Mouse (Mus musculus): ENCODE measurements around the gene Kcnk13. TPM values are rescaled to one million over a fixed set of nuclear protein-coding genes. Genes with fewer than 3 reads are reported as not detected.

Gene Kcnk13
- polyA plus RNA-seq, 1 experiment from 2014 or later: 0.42 TPM

DNA sequence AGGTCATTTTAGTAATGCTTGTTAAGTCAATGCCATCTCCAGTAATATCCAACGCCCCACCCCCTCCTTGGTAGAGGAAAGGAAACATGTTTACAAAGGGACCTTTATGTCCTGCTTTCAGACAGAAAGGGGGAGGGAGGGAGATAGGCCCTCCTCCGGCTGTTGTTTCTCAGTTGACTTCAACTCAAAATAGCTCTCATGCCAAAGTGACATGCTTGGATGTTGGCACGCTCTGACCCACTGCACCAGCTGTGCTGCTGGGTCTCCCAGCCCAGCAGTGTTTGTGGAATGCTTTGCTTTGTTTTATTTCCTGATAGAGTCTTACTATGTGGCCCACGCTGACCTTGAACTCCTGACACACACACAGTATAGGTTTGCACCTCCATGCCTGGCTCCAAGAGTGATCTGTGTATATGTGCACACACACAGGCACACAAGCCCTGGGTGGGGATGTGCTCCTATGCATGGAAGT, 108.9 kb downstream of the Kcnk13 start:
- 53% methylated on average over 4 of the region's 4 CpGs for whole genome bisulfite sequencing
- no peak for ATAC-seq (ENCODE audit: low FRiP score)
- no peak overlapping the region for H3K4me2 ChIP-seq
- no peak overlapping the region for H3K9ac ChIP-seq
- no peak overlapping the region for H3K27ac ChIP-seq
- no peak overlapping the region for H3K4me3 ChIP-seq (replicated peaks)
- no peaks in the 10 kb centered on the region for H3K27me3 ChIP-seq
- H3K4me1 ChIP-seq: 0 out of 2 replicates have a peak, but pooled peaks cover 6% of the 10 kb centered on the region
- H3K36me3 ChIP-seq (replicated peaks): no peaks in the 10 kb centered on the region
- no peaks in the 10 kb centered on the region for H3K9me3 ChIP-seq

DNA sequence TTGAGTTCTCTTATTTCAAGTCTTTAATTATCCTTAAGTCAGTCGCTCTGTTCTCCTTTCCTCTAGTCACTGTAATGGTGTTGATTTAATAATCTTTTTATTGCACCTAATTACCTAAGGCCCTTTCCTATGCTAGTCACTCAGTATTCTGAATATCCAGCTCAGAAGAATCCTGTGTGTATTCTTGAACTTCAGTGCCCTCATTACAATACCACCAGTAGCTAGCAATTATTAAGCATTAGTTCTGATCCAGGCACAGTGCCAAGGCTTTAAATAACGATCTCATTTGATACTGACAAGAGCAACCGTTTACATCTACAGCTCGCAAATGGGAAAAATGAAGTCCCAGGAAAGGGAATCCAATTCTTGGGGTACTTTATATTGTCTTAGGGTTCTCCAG, 111.4 kb downstream of the Kcnk13 start:
- 49% methylated on average over 4 of the region's 4 CpGs for WGBS
- Histone ChIP-seq H3K9ac (no peak overlapping the region), H3K4me3 (replicated peaks) (no peak overlapping the region), H3K27ac (no peak overlapping the region), H3K4me2 (no peak overlapping the region), H3K4me1 (0 out of 2 replicates have a peak, but pooled peaks cover 6% of the 10 kb centered on the region), H3K36me3 (replicated peaks) (no peaks in the 10 kb centered on the region), H3K27me3 (no peaks in the 10 kb centered on the region), H3K9me3 (no peaks in the 10 kb centered on the region)
- ATAC-seq (ENCODE audit: low FRiP score): no peak

DNA sequence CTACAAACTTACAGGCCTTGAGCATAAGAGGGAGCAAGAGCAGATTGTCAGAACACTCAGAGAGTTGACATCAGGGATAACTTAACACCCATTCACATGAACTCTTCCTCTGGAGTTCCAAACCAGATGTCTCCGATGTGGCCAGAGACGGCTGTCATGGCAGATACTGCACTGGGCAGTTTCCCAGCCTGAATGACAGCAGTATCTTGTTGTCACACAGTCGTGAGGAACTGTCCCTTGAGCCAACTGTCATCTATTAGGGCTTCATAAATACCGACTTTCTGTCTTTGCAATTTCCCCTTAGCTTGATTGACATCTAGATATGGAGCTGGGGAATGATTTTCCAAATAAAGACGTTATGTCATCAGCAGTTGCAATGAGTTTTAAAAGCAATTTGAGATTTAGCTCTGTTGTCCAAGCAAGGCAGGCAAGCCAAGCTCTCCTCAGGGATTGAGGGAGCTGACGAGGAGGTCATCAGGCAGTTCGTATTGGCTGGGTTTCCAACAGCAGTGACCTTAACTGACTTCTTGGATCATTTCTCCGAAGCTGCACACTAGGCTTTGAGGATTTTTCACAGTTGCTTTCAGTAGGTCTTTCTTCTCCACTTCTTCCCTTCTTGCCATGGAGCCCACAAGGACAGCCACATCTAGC, 115.5 kb downstream of the Kcnk13 start:
- H3K27me3 ChIP-seq: no peaks in the 10 kb centered on the region
- WGBS: 88% methylated on average over 8 of the region's 8 CpGs
- no peak overlapping the region for H3K9ac ChIP-seq
- no peak overlapping the region for H3K4me3 ChIP-seq (replicated peaks)
- ATAC-seq (ENCODE audit: low FRiP score): no peak
- no peaks in the 10 kb centered on the region for H3K9me3 ChIP-seq
- H3K4me2 ChIP-seq: no peak overlapping the region
- no peak overlapping the region for H3K27ac ChIP-seq
- peaks cover 5% of the 10 kb centered on the region; the same call in 1 of the 2 replicates for H3K4me1 ChIP-seq
- H3K36me3 ChIP-seq (replicated peaks): no peaks in the 10 kb centered on the region

DNA sequence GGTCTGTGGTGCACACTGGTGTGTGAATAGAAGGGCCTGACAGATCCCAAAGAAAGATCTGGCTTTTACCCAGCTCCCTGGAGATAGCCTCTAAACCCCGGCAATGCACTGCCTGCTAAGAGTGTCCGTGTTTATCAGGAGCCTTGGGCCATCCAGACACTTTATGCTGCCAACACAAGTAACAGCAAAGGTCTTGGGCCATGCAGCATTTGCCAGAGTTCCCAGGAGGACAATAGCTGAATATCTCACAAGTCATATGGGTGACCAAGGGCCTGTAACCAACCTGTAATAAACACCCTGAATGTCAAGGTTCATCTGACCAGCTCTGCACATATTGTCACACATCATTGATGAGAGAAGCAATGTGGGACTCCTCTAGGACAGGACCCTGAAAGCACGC, 123.7 kb downstream of the Kcnk13 start:
- H3K4me1 ChIP-seq: peaks cover 5% of the 10 kb centered on the region; the same call in 1 of the 2 replicates
- H3K27me3 ChIP-seq: no peaks in the 10 kb centered on the region
- no peak overlapping the region for H3K27ac ChIP-seq
- H3K9ac ChIP-seq: no peak overlapping the region
- H3K36me3 ChIP-seq (replicated peaks): no peaks in the 10 kb centered on the region
- 94% methylated on average over 3 of the region's 3 CpGs for WGBS
- H3K4me2 ChIP-seq: no peak overlapping the region
- no peak overlapping the region for H3K4me3 ChIP-seq (replicated peaks)
- no peaks in the 10 kb centered on the region for H3K9me3 ChIP-seq
- no peak for ATAC-seq (ENCODE audit: low FRiP score)

DNA sequence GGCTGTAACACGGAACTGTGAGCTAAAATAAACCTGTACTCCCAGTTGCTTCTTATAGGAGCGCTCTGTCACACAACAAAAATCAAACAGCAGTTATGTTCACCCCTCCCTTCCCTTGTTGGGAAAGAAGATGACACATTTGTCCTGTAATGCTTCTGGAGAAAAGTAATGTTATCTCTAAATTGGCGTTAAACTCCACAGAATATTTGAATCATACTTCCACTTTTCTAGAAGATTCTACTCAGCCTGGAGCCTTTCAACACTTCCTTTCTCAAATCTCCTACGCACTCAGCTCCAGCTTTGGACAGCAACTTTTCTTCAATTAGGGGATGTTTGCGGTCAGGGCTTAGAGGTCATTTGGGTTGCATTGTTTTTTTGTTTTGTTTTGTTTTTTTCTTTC, 125.0 kb downstream of the Kcnk13 start:
- no peaks in the 10 kb centered on the region for H3K27me3 ChIP-seq
- no peak overlapping the region for H3K4me2 ChIP-seq
- ATAC-seq (ENCODE audit: low FRiP score): no peak
- H3K4me3 ChIP-seq (replicated peaks): no peak overlapping the region
- no peaks in the 10 kb centered on the region for H3K4me1 ChIP-seq
- no peak overlapping the region for H3K27ac ChIP-seq
- H3K9me3 ChIP-seq: no peaks in the 10 kb centered on the region
- WGBS: 89% methylated on average over 5 of the region's 5 CpGs
- no peak overlapping the region for H3K9ac ChIP-seq
- no peaks in the 10 kb centered on the region for H3K36me3 ChIP-seq (replicated peaks)

DNA sequence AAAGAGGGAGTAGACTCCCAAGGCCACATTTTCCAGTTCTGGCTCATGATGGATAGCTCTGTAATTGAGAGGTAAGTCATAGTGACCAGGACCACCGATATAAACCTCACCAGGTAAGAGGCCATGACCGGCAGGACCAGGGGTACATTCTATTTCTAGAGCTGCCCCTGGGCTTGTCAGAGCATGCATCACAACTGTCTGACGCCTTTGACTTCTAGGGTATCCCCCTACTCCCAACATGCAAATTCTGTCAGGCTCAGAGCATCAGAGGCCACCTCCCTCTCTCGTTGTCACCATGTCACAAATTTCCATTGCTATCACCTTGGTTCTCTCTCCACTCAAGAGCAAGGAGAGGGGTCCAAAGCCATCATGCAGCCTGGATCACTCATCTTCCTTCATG, 126.5 kb downstream of the Kcnk13 start:
- H3K9me3 ChIP-seq: no peaks in the 10 kb centered on the region
- no peak overlapping the region for H3K4me2 ChIP-seq
- H3K27ac ChIP-seq: no peak overlapping the region
- H3K36me3 ChIP-seq (replicated peaks): no peaks in the 10 kb centered on the region
- no peak overlapping the region for H3K9ac ChIP-seq
- ATAC-seq (ENCODE audit: low FRiP score): no peak
- WGBS: 94% methylated on average over 4 of the region's 4 CpGs
- no peak overlapping the region for H3K4me3 ChIP-seq (replicated peaks)
- no peaks in the 10 kb centered on the region for H3K4me1 ChIP-seq
- H3K27me3 ChIP-seq: no peaks in the 10 kb centered on the region

DNA sequence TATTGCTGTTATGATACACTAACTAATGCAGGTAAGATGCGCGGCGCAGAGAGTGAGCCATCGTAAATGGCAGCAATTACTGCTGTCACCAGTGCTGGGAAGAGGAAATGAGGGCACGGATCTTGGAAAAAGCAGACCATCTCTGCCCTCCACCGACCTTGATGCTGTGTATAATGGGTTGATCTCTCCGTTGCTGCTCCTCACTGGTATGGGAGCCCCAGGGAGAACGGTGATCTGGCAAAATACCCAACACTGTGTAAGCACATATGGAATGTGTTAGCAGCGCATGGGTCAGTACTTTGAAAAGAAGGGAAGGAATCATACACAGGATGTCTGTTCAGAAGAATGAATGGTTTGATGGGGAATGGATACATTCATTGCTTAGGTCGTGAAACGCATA, 128.7 kb downstream of the Kcnk13 start:
- Histone ChIP-seq H3K4me2 (no peak overlapping the region), H3K27me3 (no peaks in the 10 kb centered on the region), H3K27ac (no peak overlapping the region), H3K9ac (no peak overlapping the region), H3K9me3 (no peaks in the 10 kb centered on the region), H3K4me3 (replicated peaks) (no peak overlapping the region), H3K4me1 (no peaks in the 10 kb centered on the region), H3K36me3 (replicated peaks) (no peaks in the 10 kb centered on the region)
- WGBS: 85% methylated on average over 11 of the region's 11 CpGs
- ATAC-seq (ENCODE audit: low FRiP score): no peak

DNA sequence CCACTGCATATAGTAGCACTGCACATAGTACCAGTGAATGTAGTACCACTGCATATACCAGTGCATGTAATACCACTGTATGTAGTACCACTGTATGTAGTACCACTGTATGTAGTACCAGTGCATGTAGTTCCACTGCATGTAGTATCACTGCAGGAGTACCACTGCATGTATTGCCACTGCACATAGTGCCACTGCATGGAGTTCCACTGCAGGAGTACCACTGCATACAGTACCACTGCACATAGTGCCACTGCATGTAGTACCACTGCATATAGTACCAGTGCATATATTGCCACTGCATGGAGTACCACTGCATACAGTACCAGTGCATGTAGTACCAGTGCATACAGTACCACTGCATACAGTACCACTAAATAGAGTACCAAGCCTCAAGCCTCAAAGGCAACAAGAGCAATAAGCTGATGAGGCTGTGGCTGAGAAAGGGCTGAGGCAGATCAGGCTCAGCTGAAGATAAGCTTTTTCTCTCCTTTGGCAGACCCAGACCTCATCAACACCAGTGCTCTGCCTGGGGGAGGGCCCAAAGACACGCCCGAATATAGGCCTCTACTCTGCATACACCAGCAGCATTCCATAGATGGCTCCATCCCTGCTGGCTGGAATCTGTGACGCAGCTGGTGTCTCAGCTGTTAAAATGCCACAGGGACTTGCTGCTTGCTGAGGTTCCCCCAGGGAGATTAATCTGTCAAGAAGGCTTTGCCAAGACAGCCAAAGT, 135.8 kb downstream of the Kcnk13 start:
- Histone ChIP-seq H3K27me3 (no peaks in the 10 kb centered on the region), H3K4me2 (no peak overlapping the region), H3K4me1 (no peaks in the 10 kb centered on the region; the same call in 1 of the 2 replicates), H3K27ac (no peak overlapping the region), H3K9me3 (no peaks in the 10 kb centered on the region), H3K36me3 (replicated peaks) (no peaks in the 10 kb centered on the region), H3K9ac (no peak overlapping the region), H3K4me3 (replicated peaks) (no peak overlapping the region)
- ATAC-seq (ENCODE audit: low FRiP score): 0 out of 2 replicates have a peak, but pooled peaks have one; percentile 57
- WGBS: 73% methylated on average over 3 of the region's 3 CpGs

DNA sequence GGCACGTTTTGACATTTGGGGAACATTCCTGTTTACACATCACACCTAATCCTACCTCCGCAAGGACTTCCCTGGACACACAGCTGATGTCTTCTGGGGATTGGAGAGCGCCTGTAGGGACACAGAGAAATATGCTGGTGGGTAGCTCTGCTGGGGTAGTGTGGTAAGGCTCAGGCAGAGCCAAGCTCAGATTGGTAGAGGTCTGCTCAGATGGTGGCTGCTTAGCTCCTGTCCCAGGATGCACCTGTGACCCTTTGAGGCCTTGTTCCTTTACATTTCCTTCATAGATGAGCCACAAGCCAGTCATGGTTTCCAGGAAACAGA, 136.4 kb downstream of the Kcnk13 start:
- Histone ChIP-seq H3K27ac (no peak overlapping the region), H3K9ac (no peak overlapping the region), H3K9me3 (no peaks in the 10 kb centered on the region), H3K4me2 (no peak overlapping the region), H3K4me3 (replicated peaks) (no peak overlapping the region), H3K27me3 (no peaks in the 10 kb centered on the region), H3K4me1 (no peaks in the 10 kb centered on the region; the same call in 1 of the 2 replicates), H3K36me3 (replicated peaks) (no peaks in the 10 kb centered on the region)
- WGBS: 67% methylated on average over 3 of the region's 3 CpGs
- no peak for ATAC-seq (ENCODE audit: low FRiP score)

DNA sequence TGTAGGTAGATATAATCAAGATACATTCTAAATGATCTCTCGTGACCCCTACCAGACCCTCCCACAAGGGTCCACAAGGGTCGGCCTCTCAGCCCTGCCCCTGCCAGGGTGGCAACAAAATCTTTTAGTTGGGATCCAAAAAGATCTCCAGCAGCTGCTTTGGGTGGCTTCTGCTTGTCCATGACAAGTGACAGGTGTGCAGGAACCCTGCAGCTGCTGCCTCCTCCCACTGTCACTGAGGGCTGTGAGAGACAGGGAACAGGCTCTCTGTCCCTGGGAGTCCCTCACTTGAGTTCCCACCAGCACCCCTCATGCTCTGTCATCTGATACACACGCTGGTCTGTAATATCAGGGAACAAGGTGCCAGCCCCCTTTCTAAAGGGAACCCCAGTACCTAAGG, 137.4 kb downstream of the Kcnk13 start:
- Histone ChIP-seq H3K27me3 (no peaks in the 10 kb centered on the region), H3K4me1 (no peaks in the 10 kb centered on the region; the same call in 1 of the 2 replicates), H3K4me3 (replicated peaks) (no peak overlapping the region), H3K27ac (no peak overlapping the region), H3K4me2 (no peak overlapping the region), H3K9me3 (no peaks in the 10 kb centered on the region), H3K36me3 (replicated peaks) (no peaks in the 10 kb centered on the region), H3K9ac (no peak overlapping the region)
- no peak for ATAC-seq (ENCODE audit: low FRiP score)
- WGBS: 83% methylated on average over 3 of the region's 3 CpGs

DNA sequence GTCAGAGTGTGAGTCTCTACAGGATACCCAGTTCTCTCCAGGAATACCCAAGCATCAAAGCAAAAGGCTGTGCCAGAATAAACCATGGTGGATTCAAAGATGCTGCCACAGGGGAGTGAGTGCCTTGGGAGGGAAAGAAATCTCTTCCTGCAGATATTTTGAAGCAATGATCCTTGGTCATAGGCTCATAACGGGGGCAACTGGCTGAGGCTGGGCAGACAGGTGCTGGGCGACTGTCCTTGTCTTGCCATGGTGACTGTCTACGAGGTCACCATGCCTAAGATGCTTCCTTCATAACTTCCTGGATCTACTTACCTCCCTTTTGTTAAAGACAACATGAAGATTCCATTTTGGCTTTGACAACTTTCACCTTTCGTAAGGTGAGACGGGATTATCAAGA, 140.2 kb downstream of the Kcnk13 start:
- WGBS: 88% methylated on average over 5 of the region's 5 CpGs

DNA sequence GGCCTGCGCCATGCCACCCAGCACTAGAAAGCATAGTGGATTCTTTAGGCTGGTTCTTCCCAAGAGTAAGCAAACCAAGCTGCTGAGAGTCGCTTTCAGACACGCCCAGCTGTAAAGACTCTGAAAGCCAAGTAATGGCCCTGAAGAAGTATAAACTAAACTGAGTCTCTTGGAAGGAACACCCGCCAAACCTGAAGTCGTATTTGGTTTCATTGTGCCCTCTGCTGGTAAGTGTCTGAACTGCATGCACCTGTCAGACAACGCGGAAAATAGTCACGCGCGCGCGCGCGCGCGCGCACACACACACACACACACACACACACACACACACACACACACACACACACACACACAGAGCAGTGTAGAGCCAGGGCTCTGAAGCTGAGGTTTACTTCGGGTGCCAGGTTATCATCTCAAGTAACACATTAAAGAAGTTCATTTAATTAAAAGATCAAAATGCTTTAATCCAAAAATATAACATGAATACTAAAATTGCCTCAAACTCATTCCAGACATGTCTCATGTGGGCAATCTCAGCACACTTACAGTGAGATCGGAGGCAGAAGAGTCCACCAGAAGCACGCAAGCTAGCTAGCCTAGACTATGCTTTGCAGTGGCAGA, 142.1 kb downstream of the Kcnk13 start:
- WGBS: 16% methylated on average over 16 of the region's 20 CpGs
- no peak overlapping the region for H3K27ac ChIP-seq

More for the DNA sequence above, 140.2 kb downstream of the Kcnk13 start:
- H3K27ac ChIP-seq: no peak overlapping the region
- no peaks in the 10 kb centered on the region for H3K36me3 ChIP-seq (replicated peaks)
- no peak overlapping the region for H3K4me3 ChIP-seq (replicated peaks)
- no peaks in the 10 kb centered on the region for H3K27me3 ChIP-seq
- ATAC-seq (ENCODE audit: low FRiP score): no peak
- no peaks in the 10 kb centered on the region for H3K9me3 ChIP-seq
- H3K4me2 ChIP-seq: no peak overlapping the region
- H3K9ac ChIP-seq: no peak overlapping the region
- H3K4me1 ChIP-seq: peaks cover 3% of the 10 kb centered on the region; the same call in 1 of the 2 replicates

More for the DNA sequence above, 142.1 kb downstream of the Kcnk13 start:
- no peak for ATAC-seq (ENCODE audit: low FRiP score)
- no peak overlapping the region for H3K4me3 ChIP-seq (replicated peaks)
- H3K9ac ChIP-seq: no peak overlapping the region
- no peaks in the 10 kb centered on the region for H3K27me3 ChIP-seq
- no peaks in the 10 kb centered on the region for H3K9me3 ChIP-seq
- H3K4me1 ChIP-seq: peaks cover 13% of the 10 kb centered on the region
- H3K36me3 ChIP-seq (replicated peaks): no peaks in the 10 kb centered on the region
- no peak overlapping the region for H3K4me2 ChIP-seq
